Mouse (Mus musculus) limb, embryonic 11.5 days (tissue): ENCODE results near the gene Kpnb1. TPM values are rescaled to one million over a fixed set of nuclear protein-coding genes. Genes with fewer than 3 reads are reported as not detected.
A peak's percentile ranks its signal among the peaks of the same experiment; 100 is the strongest.

Experiments
- ATAC-seq: fragments of 200-750 bp; cut with Nextera tagmentation; 2 replicates; pipeline ENCODE4 v1.8.0; 2017; ENCODE audit warnings: low read depth; ENCODE audit not compliant: insufficient number of reproducible peaks, low FRiP score, low TSS enrichment
- DNase-seq: peaks from one replicate; pipeline ENCODE4 v3.0.0-alpha.2; 2015; ENCODE audit warnings: low spot score
- H3K27ac ChIP-seq: fragments of 300-500 bp; sonication (generic); replicated peaks from 2 replicates; pipeline ENCODE4 v1.5.1; 2014; ENCODE audit warnings: low read depth, mild to moderate bottlenecking, low read length
- H3K27me3 ChIP-seq: fragments of 300-500 bp; sonication (generic); 2 replicates; pipeline ENCODE4 v1.6.1; 2014; ENCODE audit warnings: mild to moderate bottlenecking, low read length, mixed read lengths; ENCODE audit not compliant: control insufficient read depth, insufficient read depth
- H3K36me3 ChIP-seq: fragments of 300-500 bp; sonication (generic); 2 replicates; pipeline ENCODE4 v1.6.1; 2014; ENCODE audit warnings: mild to moderate bottlenecking, low read length, moderate library complexity, mixed read lengths; ENCODE audit not compliant: control insufficient read depth, insufficient read depth
- H3K4me1 ChIP-seq: fragments of 300-500 bp; sonication (generic); 2 replicates; pipeline ENCODE4 v1.6.1; 2014; ENCODE audit warnings: low read length, mixed read lengths; ENCODE audit not compliant: control insufficient read depth, insufficient read depth
- H3K4me2 ChIP-seq: fragments of 300-500 bp; sonication (generic); 2 replicates; pipeline ENCODE4 v1.6.1; 2014; ENCODE audit warnings: low read depth, mild to moderate bottlenecking, moderate library complexity; ENCODE audit not compliant: severe bottlenecking
- H3K4me3 ChIP-seq: fragments of 300-500 bp; sonication (generic); 2 replicates; pipeline ENCODE4 v1.5.1; 2014; ENCODE audit warnings: low read depth, low read length
- H3K9ac ChIP-seq: fragments of 300-500 bp; sonication (generic); 2 replicates; pipeline ENCODE4 v1.6.1; 2014; ENCODE audit warnings: mild to moderate bottlenecking, low read length
- H3K9me3 ChIP-seq: fragments of 300-500 bp; sonication (generic); 2 replicates; pipeline ENCODE4 v1.6.1; 2016; ENCODE audit warnings: low read length; ENCODE audit not compliant: control insufficient read depth
- WGBS: fragments of 180-500 bp; shearing (Covaris S2); extraction: QIAGEN DNeasy Blood & Tissue Kit; methylation state at CpG from one replicate; pipeline ENCODE4 v1.1.7; 2014; 5-methylcytosine and 5-hydroxymethylcytosine counted together
- microRNA-seq: library from miRNA; unstranded; fragments of <30 nt; microRNA quantifications from one replicate; pipeline ENCODE4, GENCODE M21; 2016
- polyA plus RNA-seq: library from polyadenylated mRNA; unstranded; fragments of >200 nt; fragmentation: Nextera tagmentation; extraction: Ambion mirVana; gene quantifications from 2 replicates; pipeline ENCODE4 v1.2.1, GENCODE M21; 2014

Kpnb1 gene
- polyA plus RNA-seq, 1 experiment from 2014 or later, result 97.6 TPM

DNA sequence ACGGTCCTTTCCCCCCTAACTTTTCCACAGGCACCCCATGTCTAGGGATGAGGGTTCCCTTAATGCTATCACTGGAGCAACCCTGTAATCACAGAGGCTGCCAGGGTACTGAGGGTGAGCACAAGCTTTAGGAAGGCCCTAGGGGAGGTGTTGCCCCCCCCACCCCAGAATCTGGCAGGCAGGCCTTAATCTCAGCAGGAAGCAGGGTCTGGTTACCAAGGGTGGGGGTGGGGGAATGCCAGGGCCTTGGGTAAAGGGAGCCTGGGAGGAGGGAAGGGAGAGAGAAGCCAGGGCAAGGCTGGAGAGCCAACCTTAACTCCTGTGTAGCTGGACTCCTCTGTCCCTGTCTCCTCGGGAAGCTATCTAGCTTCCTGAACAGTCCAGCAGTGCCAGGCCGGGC is 67.0 kb downstream of the Kpnb1 start:
- no peak overlapping the region for H3K4me3 ChIP-seq
- no peak overlapping the region for H3K27ac ChIP-seq
- WGBS, result 43% methylated on average over 3 of the region's 3 CpGs
- no peak for DNase-seq
- no peak for ATAC-seq
- H3K9me3 ChIP-seq, result no peaks in the 10 kb centered on the region
- H3K4me1 ChIP-seq, result peaks cover 10% of the 10 kb centered on the region
- H3K36me3 ChIP-seq, result no peaks in the 10 kb centered on the region
- H3K4me2 ChIP-seq, result no peak overlapping the region
- no peak overlapping the region for H3K9ac ChIP-seq
- H3K27me3 ChIP-seq, result peaks cover 22% of the 10 kb centered on the region

GRCm38 (mm10) chr11:97120221-97120620 is 67.5 kb downstream of the Kpnb1 start:
- no peak overlapping the region for H3K4me3 ChIP-seq
- no peaks in the 10 kb centered on the region for H3K9me3 ChIP-seq
- H3K27me3 ChIP-seq, result peaks cover 27% of the 10 kb centered on the region
- H3K36me3 ChIP-seq, result no peaks in the 10 kb centered on the region
- no peak overlapping the region for H3K27ac ChIP-seq
- 0 out of 2 replicates have a peak overlapping the region, but pooled peaks have one; percentile 17 for H3K9ac ChIP-seq
- H3K4me2 ChIP-seq, result no peak overlapping the region
- WGBS, result 38% methylated on average over 10 of the region's 10 CpGs
- DNase-seq (no peak), ATAC-seq (peak; percentile 69; the same call in 1 of the 2 replicates)
- H3K4me1 ChIP-seq, result peaks cover 11% of the 10 kb centered on the region

DNA sequence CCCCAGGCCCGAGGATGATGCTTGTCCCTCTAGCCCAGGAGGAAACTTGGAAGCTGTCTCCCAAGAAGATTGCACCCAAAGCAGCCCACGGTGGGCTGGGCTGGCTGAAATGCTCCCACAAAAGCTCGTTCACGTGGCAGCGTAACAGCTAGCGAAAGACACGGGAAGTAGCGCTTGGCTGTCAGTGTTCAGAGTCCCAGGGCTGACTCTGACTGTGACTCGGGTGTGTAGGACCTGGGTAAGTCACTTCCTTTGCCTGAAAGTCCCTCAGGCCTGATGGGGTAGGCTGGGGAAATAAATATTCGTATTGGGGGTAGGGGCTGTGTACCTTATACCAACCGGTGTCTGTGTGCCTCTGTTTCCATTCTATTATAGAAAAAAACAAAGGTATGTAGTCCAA is 71.9 kb downstream of the Kpnb1 start:
- Histone ChIP-seq H3K9me3 (no peaks in the 10 kb centered on the region), H3K9ac (no peak overlapping the region), H3K27ac (no peak overlapping the region), H3K36me3 (no peaks in the 10 kb centered on the region), H3K27me3 (peaks cover 55% of the 10 kb centered on the region), H3K4me2 (peak overlapping the region; percentile 60; the same call in 1 of the 2 replicates), H3K4me3 (peak overlapping the region; percentile 33; the same call in 1 of the 2 replicates), H3K4me1 (peaks cover 10% of the 10 kb centered on the region)
- WGBS, result 11% methylated on average over 11 of the region's 11 CpGs
- ATAC-seq (no peak), DNase-seq (no peak)

DNA sequence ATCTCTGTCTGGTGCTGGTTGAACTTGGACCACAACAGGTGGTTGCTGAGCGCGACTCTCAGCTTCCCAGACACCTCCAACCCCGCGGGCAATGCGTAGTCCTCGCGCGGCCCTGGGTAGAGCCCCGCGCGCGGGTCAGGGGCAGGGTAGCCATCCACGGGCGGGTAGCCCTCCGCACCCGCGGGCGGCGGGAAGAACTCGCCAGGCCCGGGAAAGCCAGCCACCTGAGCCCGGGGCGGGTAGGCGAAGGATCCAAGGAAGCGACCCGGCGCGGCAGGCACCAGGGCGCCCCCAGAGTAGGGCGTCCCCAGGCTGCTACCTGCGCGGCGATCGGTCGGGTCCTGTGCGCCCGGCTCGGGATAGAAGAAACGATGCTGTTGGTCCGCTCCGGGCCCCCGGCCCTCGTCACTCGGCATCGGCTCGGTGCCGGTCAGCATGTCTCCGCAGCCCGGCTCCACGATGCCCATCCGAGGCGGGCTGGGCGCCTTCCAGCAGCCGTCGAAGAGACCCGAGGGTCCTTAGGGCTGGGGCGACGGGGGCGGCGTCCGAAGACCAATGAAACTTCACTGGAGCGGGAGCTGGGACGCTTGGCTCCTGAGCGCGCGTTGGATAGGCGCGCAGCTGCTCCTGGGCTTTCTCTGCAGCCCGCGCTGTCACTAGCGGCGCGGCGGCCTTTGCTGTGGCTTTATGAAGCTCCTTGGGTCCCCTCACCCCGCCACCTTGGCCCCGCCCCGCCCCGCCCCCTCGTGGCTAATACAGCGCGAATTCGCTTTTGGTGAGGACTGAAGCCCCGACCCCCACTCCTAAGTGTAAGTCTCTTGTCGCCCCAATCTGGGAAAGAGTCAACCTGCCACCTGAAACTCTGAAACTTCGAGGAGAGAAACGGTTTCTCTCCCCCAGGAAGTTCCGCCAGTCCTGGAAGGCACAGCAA is 72.7 kb downstream of the Kpnb1 start, which contains the start of gene Tbx21:
Gene Tbx21 (minus strand): TSS at position 661 of the 931 bp plus-strand sequence.
- Histone ChIP-seq H3K36me3 (no peaks in the 10 kb centered on the region), H3K4me1 (peaks cover 4% of the 10 kb centered on the region; the same call in 1 of the 2 replicates), H3K4me2 (peak within 1 kb of the TSS; percentile 60), H3K27ac (no peak within 1 kb of the TSS), H3K9ac (peak within 1 kb of the TSS; percentile 35; the same call in 1 of the 2 replicates), H3K9me3 (no peaks in the 10 kb centered on the region), H3K27me3 (peaks cover 55% of the 10 kb centered on the region), H3K4me3 (peak within 1 kb of the TSS; percentile 33)
- ATAC-seq, result peak; percentile 42; the same call in 1 of the 2 replicates
- DNase-seq, result peak; percentile 56
- WGBS, result 1% methylated on average over 83 of the region's 87 CpGs

DNA sequence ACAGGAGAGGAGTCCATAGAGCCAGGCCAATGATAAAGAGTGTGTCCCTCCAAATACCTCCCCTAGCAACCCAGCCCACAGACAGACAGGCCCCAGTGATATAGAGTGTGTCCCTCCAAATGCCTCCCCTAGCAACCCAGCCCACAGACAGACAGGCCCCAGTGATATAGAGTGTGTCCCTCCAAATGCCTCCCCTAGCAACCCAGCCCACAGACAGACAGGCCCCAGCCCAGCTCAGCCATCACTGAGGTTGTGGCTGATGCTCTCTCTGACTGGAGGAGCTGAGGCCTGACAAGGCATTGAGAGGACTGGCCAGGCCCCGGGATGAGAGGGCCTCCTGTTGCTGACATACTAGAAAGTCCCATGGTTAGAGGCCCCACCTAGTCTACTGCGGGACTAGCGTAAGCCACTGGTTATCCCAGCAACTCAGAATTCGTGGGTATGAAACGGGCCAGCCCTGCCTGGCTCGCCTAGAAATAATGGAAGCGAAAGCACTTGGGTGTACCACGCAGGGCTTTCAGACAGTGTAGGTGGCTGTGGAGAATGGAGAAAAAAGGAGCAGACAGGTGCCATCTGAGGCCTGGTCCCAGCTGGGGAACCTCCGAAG is 75.1 kb downstream of the Kpnb1 start:
- Histone ChIP-seq H3K9me3 (no peaks in the 10 kb centered on the region), H3K9ac (no peak overlapping the region), H3K36me3 (no peaks in the 10 kb centered on the region), H3K27ac (no peak overlapping the region), H3K4me2 (no peak overlapping the region), H3K4me3 (no peak overlapping the region), H3K4me1 (peaks cover 4% of the 10 kb centered on the region; the same call in 1 of the 2 replicates), H3K27me3 (peaks cover 42% of the 10 kb centered on the region)
- ATAC-seq (no peak), DNase-seq (no peak)
- WGBS, result 80% methylated on average over 9 of the region's 9 CpGs

Small RNA genes within 50 kb of the gene (microRNA-seq; reads per million reads assigned to microRNA genes)
- not detected for gene Mir7235

Other genes with a start within 250 kb of the Kpnb1 start
- 25.5 and 27.5 TPM in 2 replicates for gene Pnpo, start 243.9 kb downstream of the Kpnb1 start, polyA plus RNA-seq
- 23.4 and 25.8 TPM in 2 replicates for gene Sp2, start 204.9 kb downstream of the Kpnb1 start, polyA plus RNA-seq
- 2.1 and 2.4 TPM in 2 replicates for gene Sp6, start 174.5 kb downstream of the Kpnb1 start, polyA plus RNA-seq
- gene Scrn2, start 157.9 kb downstream of the Kpnb1 start, polyA plus RNA-seq, result 31.9 and 34.4 TPM in 2 replicates
- 0.79 and 1.4 TPM in 2 replicates for gene Lrrc46, start 146.5 kb downstream of the Kpnb1 start, polyA plus RNA-seq
- gene Mrpl10, start 146.3 kb downstream of the Kpnb1 start, polyA plus RNA-seq, result 93.0 and 96.5 TPM in 2 replicates
- gene Osbpl7, start 137.3 kb downstream of the Kpnb1 start, polyA plus RNA-seq, result 5.8 and 6.3 TPM in 2 replicates
- not detected in 2 replicates for gene Tbx21, start 72.5 kb downstream of the Kpnb1 start, polyA plus RNA-seq
- 6.2 and 6.5 TPM in 2 replicates for gene Tbkbp1, start 36.4 kb downstream of the Kpnb1 start, polyA plus RNA-seq
- 64.1 and 80.1 TPM in 2 replicates for gene Npepps, start 92.8 kb upstream of the Kpnb1 start, polyA plus RNA-seq
- gene Mrpl45, start 127.8 kb upstream of the Kpnb1 start, polyA plus RNA-seq, result 57.2 and 58.2 TPM in 2 replicates
- 0.04 and 0.07 TPM in 2 replicates for gene Gpr179, start 164.2 kb upstream of the Kpnb1 start, polyA plus RNA-seq
- gene Socs7, start 174.7 kb upstream of the Kpnb1 start, polyA plus RNA-seq, result 2.1 and 2.2 TPM in 2 replicates
- 3.8 and 4.2 TPM in 2 replicates for gene Arhgap23, start 227.7 kb upstream of the Kpnb1 start, polyA plus RNA-seq